Mouse (Mus musculus): ENCODE results near the gene Tlnrd1. TPM values are rescaled to one million over a fixed set of nuclear protein-coding genes. Genes with fewer than 3 reads are reported as not detected.

Tlnrd1 gene
- polyA plus RNA-seq, 3 experiments from 2014 or later, result 0.71 to 1.1 (median 0.86) TPM

DNA sequence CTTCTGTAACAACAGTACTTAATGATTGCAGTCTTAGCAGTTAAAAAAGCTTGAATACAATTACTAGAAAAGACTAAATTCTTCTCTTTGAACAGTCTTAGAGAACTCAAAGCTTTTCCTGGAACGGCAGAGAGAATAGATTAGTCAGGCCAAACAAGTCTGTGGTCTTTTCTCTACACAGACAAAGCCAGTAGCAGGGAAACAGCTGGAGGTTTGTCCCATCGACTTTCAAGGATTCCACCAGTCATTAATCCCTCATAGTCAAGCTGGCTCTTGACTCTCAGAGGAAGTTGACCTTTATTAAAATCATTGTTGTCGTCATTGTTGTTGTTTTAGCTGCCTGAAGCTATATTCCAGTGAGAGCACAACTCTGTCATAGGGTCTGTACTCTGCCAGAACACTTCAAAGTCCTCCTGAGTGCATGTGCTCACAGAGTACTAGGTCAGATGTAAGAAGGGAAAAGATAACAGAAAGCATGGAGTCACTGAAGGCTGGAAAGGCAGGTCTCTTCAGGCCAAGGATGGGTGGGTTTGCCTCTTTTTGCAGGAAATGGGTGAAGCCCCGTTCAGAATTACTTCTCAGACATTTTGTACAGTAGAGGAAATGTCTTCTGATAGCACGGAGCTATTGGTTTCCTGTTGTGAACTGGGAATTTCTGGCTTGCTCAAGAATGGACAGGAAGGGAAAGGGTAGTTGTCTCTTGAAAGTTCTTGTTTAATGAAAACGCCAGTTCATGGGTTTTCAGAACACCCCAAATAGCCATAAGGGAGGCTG, 41.4 kb downstream of the Tlnrd1 start:
- ATAC-seq, result no peak

DNA sequence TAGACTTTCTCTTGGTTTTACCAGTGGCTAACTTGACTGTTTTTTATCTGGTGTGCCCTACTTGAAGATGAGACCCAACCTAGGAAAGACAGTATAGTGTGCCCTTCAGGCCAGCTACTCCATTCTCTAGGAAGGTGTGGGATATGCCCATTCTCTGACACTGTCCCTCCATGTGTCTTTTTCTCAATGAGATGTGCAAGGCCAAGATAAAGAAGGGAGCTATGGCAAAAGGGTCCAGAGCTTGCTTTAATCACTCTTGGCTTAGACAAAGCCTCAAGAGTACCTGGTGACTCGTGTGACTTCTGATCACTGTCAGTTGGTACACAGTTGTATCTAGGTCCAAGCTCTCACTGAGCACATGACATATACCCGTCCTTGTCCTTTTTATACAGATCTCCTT, 44.0 kb downstream of the Tlnrd1 start:
- no peak for ATAC-seq

DNA sequence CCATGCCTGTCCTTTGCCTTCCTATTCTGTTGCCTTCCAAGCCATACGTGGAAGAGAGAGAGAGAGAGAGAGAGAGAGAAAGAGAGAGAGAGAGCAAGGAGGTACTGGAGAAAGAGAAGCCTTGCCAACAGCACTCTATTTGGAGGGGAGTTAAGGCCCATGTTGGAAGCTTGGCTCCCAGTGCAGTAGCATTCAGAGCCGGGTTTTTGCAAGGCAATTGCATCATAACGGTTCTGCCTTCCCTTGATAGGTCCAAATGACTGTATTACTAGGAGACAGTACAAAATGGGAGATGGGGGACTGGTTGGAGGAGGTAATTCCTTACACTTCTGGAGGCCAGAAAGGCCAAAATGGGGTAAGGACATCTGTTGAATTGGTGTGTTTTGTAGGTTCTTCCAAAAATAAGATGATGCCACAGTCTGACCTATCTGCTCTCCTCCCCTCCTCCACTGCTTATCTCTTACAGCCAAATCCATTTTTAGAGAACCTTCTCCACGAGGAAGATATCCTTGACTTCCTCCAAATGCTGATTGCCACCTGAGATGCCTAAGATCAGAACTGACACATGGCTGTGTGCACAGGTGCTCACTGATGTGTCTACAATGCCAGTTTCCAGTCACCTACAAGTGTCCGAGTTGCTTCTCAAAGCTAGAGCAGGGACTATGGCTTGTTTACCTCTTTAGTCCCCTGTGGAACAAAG, 45.4 kb downstream of the Tlnrd1 start:
- ATAC-seq, result no peak

Other genes with a start within 250 kb of the Tlnrd1 start
- 100 to 1,000 TPM; 206 to 386 (median 321) TPM for gene Il16, start 138.6 kb downstream of the Tlnrd1 start, polyA plus RNA-seq (2017; shearing (Covaris generic))
- gene Cfap161, start 89.4 kb downstream of the Tlnrd1 start, polyA plus RNA-seq (2017; shearing (Covaris generic)), result not detected
- 10 to 100 TPM; 29.1 to 53.3 (median 49.6) TPM for gene Mesd, start 161 bp upstream of the Tlnrd1 start, polyA plus RNA-seq (2017; shearing (Covaris generic))
- under 1 TPM in 1 of 3 experiments, not detected in 2; 0.20 TPM for gene Cemip, start 202.2 kb upstream of the Tlnrd1 start, polyA plus RNA-seq (2017; shearing (Covaris generic))

Measured in inflammation-experienced regulatory T-cells, adult 6 months (primary cell).